Mouse (Mus musculus): ENCODE data around the gene Hcrt. TPM values are rescaled to one million over a fixed set of nuclear protein-coding genes. Genes with fewer than 3 reads are reported as not detected.
A peak's percentile ranks its signal among the peaks of the same experiment; 100 is the strongest.

The Hcrt gene
- polyA plus RNA-seq, 1 experiment from 2014 or later = not detected

DNA sequence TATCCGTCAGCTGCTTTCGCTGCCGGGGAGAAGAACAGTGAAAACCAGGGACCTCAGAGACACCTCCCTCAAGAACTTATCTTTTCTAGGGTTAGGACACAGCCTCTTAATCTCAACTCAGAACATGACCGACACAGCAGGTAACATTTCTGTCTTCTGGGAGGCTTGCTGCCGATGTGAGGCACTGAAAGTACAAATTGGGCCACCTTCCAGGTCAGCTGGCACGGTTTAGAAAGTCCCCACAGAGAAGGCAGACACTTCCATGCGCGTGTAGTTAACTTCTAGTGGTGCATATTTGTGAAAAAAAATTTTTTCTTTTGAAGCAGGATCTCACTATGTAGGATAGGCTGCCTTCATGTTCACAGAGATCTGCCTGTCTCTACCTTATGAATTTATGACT lies 21.6 kb upstream of the Hcrt start:
- DNase-seq (ENCODE audit: low spot score) = no peak
- H3K36me3 ChIP-seq = peaks cover 86% of the 10 kb centered on the region
- H3K4me1 ChIP-seq = peaks cover 12% of the 10 kb centered on the region; the same call in 1 of the 2 replicates
- no peaks in the 10 kb centered on the region for H3K27me3 ChIP-seq (ENCODE audit: insufficient read depth, poor library complexity, severe bottlenecking)
- H3K9me3 ChIP-seq = no peaks in the 10 kb centered on the region
- no peak overlapping the region for H3K27ac ChIP-seq
- 84% methylated on average over 8 of the region's 8 CpGs for WGBS
- no peak overlapping the region for H3K4me3 ChIP-seq

- 81% methylated on average over 13 of the region's 13 CpGs for WGBS
- Histone ChIP-seq H3K9me3 (no peaks in the 10 kb centered on the region), H3K27ac (peak overlapping the region; percentile 29; the same call in 1 of the 2 replicates), H3K27me3 (ENCODE audit: insufficient read depth, poor library complexity, severe bottlenecking) (no peaks in the 10 kb centered on the region), H3K36me3 (peaks cover 78% of the 10 kb centered on the region), H3K4me3 (no peak overlapping the region), H3K4me1 (peaks cover 12% of the 10 kb centered on the region; the same call in 1 of the 2 replicates)
- DNase-seq (ENCODE audit: low spot score) = no peak
These were observed 19.8 kb upstream of the Hcrt start for GRCm38 (mm10) chr11:100782568-100782967.

DNA sequence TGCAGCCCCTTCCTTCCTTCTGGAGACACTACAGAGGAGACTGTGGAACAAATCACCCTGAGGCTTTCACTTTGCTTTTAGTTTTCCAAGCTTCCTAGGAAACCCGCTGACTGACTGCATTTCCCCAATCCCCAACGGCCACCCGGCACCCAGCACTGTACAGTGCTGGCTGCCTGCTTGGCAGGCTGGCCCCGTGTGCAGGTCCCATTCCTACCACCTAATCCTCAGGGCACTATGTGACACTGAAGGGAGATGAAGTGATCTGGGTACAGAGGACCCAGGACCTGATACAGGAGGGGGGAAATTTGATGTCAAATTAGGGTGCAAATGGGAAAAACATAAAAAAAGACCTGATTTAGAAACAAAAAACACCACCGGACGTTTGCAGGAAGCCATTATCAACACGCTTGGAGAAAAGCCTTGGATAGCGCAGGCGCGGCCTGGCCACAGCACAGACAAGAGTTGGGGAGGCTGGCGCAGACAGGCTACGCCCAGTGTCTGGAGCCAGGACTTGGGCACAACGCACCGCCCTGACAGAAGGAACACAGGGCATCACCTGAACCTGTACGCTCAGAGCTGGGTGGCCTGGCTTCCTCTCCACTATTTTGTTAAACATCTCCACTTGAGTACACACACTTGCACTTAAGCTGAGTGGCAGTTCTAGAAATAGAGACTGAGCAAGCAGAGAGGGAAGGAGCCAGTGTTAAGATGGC lies 19.2 kb upstream of the Hcrt start:
- Histone ChIP-seq H3K4me1 (peaks cover 12% of the 10 kb centered on the region; the same call in 1 of the 2 replicates), H3K4me3 (no peak overlapping the region), H3K27me3 (ENCODE audit: insufficient read depth, poor library complexity, severe bottlenecking) (no peaks in the 10 kb centered on the region), H3K36me3 (peaks cover 72% of the 10 kb centered on the region), H3K27ac (peak overlapping the region; percentile 29; the same call in 1 of the 2 replicates), H3K9me3 (no peaks in the 10 kb centered on the region)
- no peak for DNase-seq (ENCODE audit: low spot score)
- 71% methylated on average over 15 of the region's 15 CpGs for WGBS

GRCm38 (mm10) chr11:100780247-100780646 lies 17.5 kb upstream of the Hcrt start:
- H3K27ac ChIP-seq = no peak overlapping the region
- WGBS = 73% methylated on average over 8 of the region's 8 CpGs
- H3K36me3 ChIP-seq = peaks cover 55% of the 10 kb centered on the region

GRCm38 (mm10) chr11:100778069-100778468 lies 15.3 kb upstream of the Hcrt start:
- no peak overlapping the region for H3K27ac ChIP-seq
- 61% methylated on average over 3 of the region's 3 CpGs for WGBS
- peaks cover 36% of the 10 kb centered on the region for H3K36me3 ChIP-seq
- no peak overlapping the region for H3K4me3 ChIP-seq
- no peaks in the 10 kb centered on the region for H3K27me3 ChIP-seq (ENCODE audit: insufficient read depth, poor library complexity, severe bottlenecking)
- H3K9me3 ChIP-seq = no peaks in the 10 kb centered on the region
- peaks cover 12% of the 10 kb centered on the region; the same call in 1 of the 2 replicates for H3K4me1 ChIP-seq
- DNase-seq (ENCODE audit: low spot score) = no peak

More at GRCm38 (mm10) chr11:100780247-100780646, 17.5 kb upstream of the Hcrt start:
- Histone ChIP-seq H3K4me3 (no peak overlapping the region), H3K27me3 (ENCODE audit: insufficient read depth, poor library complexity, severe bottlenecking) (no peaks in the 10 kb centered on the region), H3K4me1 (peaks cover 12% of the 10 kb centered on the region; the same call in 1 of the 2 replicates), H3K9me3 (no peaks in the 10 kb centered on the region)
- no peak for DNase-seq (ENCODE audit: low spot score)

DNA sequence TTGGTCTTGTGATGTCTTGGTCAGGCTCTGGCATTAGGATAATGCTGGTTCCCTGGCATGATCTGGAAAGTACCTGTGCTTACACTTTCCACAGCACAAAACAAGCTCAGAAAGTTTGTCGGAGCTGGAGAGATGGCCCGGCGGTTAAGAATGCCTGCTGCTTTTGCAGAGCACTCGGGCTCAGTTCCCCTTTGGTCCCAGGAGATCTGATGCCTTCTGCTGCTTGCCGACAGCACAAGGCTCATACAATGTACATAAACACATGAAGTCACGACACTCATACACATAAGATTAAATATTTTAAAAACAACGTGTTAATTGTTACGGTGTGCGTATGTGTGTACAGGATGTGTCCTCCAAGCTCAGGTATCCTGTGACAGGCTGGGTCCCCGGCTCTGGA lies 13.2 kb upstream of the Hcrt start:
- Histone ChIP-seq H3K27ac (no peak overlapping the region), H3K4me1 (no peaks in the 10 kb centered on the region), H3K36me3 (peaks cover 19% of the 10 kb centered on the region), H3K9me3 (no peaks in the 10 kb centered on the region), H3K27me3 (ENCODE audit: insufficient read depth, poor library complexity, severe bottlenecking) (no peaks in the 10 kb centered on the region), H3K4me3 (no peak overlapping the region)
- DNase-seq (ENCODE audit: low spot score) = no peak
- 81% methylated on average over 10 of the region's 10 CpGs for WGBS

- DNase-seq (ENCODE audit: low spot score) = no peak
- Histone ChIP-seq H3K4me3 (no peak overlapping the region), H3K36me3 (peaks cover 8% of the 10 kb centered on the region), H3K27me3 (ENCODE audit: insufficient read depth, poor library complexity, severe bottlenecking) (0 out of 2 replicates have a peak, but pooled peaks cover under 1% of the 10 kb centered on the region), H3K4me1 (peaks cover 8% of the 10 kb centered on the region), H3K9me3 (no peaks in the 10 kb centered on the region), H3K27ac (no peak overlapping the region)
- WGBS = 81% methylated on average over 4 of the region's 4 CpGs
These were observed 11.5 kb upstream of the Hcrt start for GRCm38 (mm10) chr11:100774261-100774660.

GRCm38 (mm10) chr11:100770646-100771408 lies 8.1 kb upstream of the Hcrt start, which contains the start of gene Ghdc:
TSS of gene Ghdc (minus strand) at chr11:100770957.
- WGBS = 15% methylated on average over 17 of the region's 17 CpGs
- H3K36me3 ChIP-seq = 0 out of 2 replicates have a peak, but pooled peaks cover 3% of the 10 kb centered on the region
- H3K27me3 ChIP-seq (ENCODE audit: insufficient read depth, poor library complexity, severe bottlenecking) = 0 out of 2 replicates have a peak, but pooled peaks cover 10% of the 10 kb centered on the region

DNA sequence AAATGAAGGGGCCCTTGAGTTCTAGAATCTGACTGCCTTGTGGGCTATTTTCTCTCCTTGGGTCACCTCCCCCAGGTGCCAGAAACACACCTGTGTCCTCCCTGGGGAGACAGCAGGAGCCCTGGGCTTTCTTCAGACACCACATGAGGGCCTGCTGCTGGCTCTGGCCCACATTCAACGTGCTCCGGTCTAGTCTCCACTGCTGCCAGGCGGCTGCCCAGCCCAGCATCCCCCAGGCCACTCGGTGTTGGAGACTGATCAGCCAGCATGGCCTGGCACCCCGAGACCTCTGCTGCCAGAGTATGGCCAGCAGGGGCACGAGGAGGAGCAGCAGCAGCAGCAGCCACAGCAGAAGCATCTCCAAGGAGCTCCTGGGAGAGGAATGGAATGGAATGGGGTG lies 7.2 kb upstream of the Hcrt start:
- no peaks in the 10 kb centered on the region for H3K9me3 ChIP-seq
- DNase-seq (ENCODE audit: low spot score) = no peak
- peaks cover 12% of the 10 kb centered on the region for H3K4me1 ChIP-seq
- H3K27ac ChIP-seq = peak overlapping the region; percentile 86
- 0 out of 2 replicates have a peak, but pooled peaks cover 3% of the 10 kb centered on the region for H3K36me3 ChIP-seq
- 0 out of 2 replicates have a peak, but pooled peaks cover 10% of the 10 kb centered on the region for H3K27me3 ChIP-seq (ENCODE audit: insufficient read depth, poor library complexity, severe bottlenecking)
- H3K4me3 ChIP-seq = peak overlapping the region; percentile 73
- 58% methylated on average over 6 of the region's 6 CpGs for WGBS

More at GRCm38 (mm10) chr11:100770646-100771408, 8.1 kb upstream of the Hcrt start, which contains the start of gene Ghdc:
- H3K4me1 ChIP-seq = peaks cover 12% of the 10 kb centered on the region
- peak within 1 kb of the TSS; percentile 73 for H3K4me3 ChIP-seq
- peak within 1 kb of the TSS; percentile 86 for H3K27ac ChIP-seq
- H3K9me3 ChIP-seq = no peaks in the 10 kb centered on the region
- peak; percentile 93 for DNase-seq (ENCODE audit: low spot score)

GRCm38 (mm10) chr11:100767871-100768270 lies 5.1 kb upstream of the Hcrt start:
- Histone ChIP-seq H3K9me3 (no peaks in the 10 kb centered on the region), H3K4me1 (peaks cover 12% of the 10 kb centered on the region), H3K27ac (no peak overlapping the region), H3K27me3 (ENCODE audit: insufficient read depth, poor library complexity, severe bottlenecking) (peaks cover 16% of the 10 kb centered on the region), H3K36me3 (0 out of 2 replicates have a peak, but pooled peaks cover 3% of the 10 kb centered on the region), H3K4me3 (no peak overlapping the region)
- no peak for DNase-seq (ENCODE audit: low spot score)
- WGBS = 82% methylated on average over 5 of the region's 5 CpGs

- Histone ChIP-seq H3K4me1 (peaks cover 16% of the 10 kb centered on the region), H3K4me3 (no peak overlapping the region), H3K27me3 (ENCODE audit: insufficient read depth, poor library complexity, severe bottlenecking) (peaks cover 26% of the 10 kb centered on the region), H3K9me3 (no peaks in the 10 kb centered on the region), H3K27ac (no peak overlapping the region), H3K36me3 (0 out of 2 replicates have a peak, but pooled peaks cover 3% of the 10 kb centered on the region)
- no peak for DNase-seq (ENCODE audit: low spot score)
- 82% methylated on average over 9 of the region's 9 CpGs for WGBS
These were observed 4.0 kb upstream of the Hcrt start for GRCm38 (mm10) chr11:100766726-100767125.

- peak; percentile 94 for DNase-seq (ENCODE audit: low spot score)
- H3K4me3 ChIP-seq = peak overlapping the region; percentile 63
- under 1% methylated on average over 27 of the region's 27 CpGs for WGBS
- H3K27ac ChIP-seq = 0 out of 2 replicates have a peak overlapping the region, but pooled peaks have one; percentile 18
- H3K36me3 ChIP-seq = no peaks in the 10 kb centered on the region
- H3K4me1 ChIP-seq = peaks cover 26% of the 10 kb centered on the region
- no peaks in the 10 kb centered on the region for H3K9me3 ChIP-seq
- H3K27me3 ChIP-seq (ENCODE audit: insufficient read depth, poor library complexity, severe bottlenecking) = peaks cover 63% of the 10 kb centered on the region
These were observed 1.1 kb downstream of the Hcrt start for GRCm38 (mm10) chr11:100761547-100762045.

All from heart, embryonic 10.5 days (tissue).